Mouse (Mus musculus) right cerebral cortex, postnatal 25 days (tissue): Measurements from ENCODE around the gene Trem3.

Source experiments
- DNase-seq: peaks from one replicate; pipeline ENCODE4 v3.0.0; 2022

Gene Trem3

DNA sequence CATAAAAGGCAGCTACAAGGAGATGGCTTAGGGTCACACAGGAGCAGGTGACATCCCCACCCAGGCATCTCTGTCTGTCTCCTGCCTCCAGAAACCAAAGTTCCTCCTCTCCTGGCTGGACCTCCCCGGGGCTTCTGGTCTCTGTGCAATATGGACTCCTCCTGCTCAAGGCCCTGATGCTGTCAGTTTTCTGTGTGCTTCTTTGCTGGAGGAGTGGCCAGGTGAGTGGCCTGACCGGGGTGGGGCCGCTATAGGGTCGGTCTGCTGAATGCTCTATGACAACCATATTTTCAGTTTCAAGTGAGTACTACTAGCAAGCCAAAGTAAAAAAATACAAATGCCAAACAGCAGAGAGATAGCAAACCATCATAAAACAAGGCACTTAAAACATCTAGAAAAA is 25.0 kb downstream of the Trem3 start:
- no peak for DNase-seq

DNA sequence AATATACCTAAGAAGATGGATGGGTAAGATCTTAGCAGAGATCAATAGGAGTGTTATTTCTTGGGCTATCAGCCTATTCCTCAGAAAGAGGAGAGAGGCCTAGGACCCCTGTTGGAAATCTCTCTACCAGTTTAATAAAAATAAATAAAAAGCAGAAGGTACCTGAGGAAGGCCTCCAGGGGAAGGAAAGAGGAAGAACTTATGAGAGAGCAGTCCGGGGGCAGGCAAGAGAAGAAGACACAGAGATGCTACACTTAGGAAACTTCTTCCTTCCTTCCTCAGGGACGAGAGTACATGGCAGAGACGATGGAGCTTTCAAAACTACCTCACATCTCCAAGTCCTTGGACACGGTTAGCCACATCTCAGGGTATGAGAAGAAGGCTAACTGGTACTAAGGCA is 26.5 kb downstream of the Trem3 start:
- DNase-seq: no peak

DNA sequence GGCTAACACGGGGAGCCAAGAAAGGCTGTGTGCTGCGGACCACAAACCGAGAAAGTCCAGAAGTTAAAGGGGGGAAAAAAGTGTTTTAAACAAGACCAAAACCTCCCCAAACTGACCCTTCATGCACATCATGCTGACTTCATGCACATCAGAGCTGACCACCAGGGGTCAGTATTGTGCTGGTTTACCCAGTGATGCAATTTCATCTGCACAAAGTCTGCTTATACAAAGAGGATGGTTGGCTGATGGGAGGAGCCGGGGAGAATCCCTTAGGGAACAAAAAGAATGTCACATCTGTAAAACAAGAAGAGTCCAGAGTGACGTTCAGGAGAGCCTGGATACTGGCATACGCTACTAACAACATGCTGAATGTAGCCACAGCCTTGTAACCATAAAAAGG is 27.3 kb downstream of the Trem3 start:
- DNase-seq: peak; percentile 67

DNA sequence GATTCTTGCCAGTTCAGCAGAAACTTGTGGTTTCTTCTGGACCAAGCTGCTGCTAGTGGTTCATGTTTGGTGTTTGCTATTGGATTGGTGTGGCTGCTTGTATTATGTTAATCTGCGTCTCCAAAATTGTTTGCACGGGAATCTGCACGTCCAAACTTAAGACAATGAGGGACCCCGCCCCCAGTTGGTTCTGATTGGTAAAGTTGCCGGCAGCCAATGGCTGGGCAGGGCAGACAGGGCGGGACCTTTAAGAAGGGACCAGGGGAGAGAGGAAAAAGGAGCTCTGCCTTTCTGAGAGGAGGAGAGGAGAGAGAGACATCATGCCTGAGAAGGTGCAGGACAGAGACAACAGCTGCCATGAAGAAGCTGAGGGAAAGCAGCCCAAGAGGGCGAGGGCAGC is 28.2 kb downstream of the Trem3 start:
- no peak for DNase-seq

DNA sequence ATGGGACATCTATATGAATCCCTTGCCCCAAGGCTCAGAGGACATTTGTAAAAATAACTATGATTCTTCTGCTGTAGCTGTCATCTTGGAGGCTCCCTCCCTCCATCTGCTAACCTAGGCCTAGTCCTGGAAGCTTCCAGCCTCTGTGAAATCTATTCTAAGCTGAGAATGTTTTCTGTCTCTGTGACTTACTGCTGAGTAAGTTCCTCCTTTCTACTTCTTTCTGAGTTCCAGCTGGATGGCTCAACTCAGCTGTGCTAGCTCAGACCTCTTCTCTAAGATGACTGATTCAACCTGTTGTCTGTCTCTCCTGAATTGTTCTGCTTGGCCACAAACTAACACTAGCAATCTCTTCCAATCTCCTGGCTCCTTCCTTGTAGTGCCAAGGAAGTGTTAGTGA is 30.8 kb downstream of the Trem3 start:
- no peak for DNase-seq

DNA sequence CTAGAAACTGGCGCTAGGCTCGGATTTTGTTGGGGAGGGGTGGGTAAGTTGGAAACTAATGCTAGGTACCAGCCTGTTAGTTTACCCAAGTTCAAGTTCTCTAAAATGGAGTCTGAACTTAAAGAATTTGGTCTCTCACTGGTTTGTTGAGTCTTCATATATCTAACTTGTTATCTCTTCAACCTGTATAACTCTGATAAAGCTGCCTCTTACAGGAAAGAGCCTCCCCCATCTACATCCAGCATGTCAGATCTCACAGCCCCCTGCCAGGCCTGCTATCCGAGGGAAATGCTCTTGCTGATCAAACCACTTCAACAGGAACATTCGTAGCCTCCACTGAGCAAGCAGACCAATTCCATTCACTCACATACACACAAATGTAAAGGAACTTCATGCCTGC is 31.4 kb downstream of the Trem3 start:
- no peak for DNase-seq

DNA sequence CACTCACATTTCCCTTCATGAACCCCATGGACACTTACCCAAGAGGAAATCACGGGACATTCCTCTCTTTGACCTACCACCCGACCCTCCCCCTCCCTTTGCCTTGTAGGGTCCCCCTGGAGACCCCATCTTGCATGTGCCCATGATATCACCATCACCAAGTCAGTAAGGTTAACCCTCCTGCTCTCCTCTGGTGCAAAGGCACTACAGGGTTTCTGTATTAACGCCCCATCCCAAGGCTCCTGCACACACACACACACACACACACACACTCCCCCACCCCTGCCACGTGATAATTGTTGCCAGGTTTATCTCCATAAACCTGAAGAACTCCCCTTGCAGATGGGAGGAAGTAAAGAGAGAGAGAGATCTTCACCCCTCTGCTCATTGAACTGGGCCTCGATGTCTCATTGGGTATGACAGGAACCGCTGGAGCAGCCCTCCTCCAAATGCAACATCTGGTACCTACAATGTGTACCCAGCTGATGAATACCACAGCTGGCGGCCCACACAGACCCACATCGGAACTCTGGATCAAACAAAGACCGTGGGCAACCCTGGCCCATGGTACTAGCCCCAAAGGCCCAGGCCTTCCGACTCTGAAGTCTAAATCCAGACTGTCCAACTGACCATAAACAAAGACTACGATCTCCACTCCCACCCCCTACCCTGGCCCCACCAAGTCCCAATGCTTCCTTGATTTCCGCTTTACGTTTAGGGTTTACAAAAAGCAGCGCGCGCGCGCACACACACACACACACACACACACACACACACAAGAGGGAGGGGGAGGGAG is 33.6 kb downstream of the Trem3 start:
- no peak for DNase-seq

DNA sequence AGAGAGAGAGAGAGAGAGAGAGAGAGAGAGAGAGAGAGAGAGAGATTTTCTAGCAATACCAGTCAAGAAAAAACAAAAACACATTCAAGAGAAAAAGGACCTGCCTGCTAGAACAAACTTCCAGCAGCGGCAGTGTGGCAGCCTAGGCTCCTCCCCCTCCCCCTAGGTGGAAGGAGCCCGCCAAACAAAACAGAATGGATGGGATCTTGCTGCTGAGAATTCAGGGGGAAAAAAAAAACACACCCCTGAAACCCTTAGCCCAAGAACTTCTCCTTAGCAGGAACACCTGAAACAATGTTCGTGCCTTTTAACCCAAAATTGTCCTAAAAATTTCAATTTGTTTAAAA is 34.1 kb downstream of the Trem3 start:
- DNase-seq: no peak

DNA sequence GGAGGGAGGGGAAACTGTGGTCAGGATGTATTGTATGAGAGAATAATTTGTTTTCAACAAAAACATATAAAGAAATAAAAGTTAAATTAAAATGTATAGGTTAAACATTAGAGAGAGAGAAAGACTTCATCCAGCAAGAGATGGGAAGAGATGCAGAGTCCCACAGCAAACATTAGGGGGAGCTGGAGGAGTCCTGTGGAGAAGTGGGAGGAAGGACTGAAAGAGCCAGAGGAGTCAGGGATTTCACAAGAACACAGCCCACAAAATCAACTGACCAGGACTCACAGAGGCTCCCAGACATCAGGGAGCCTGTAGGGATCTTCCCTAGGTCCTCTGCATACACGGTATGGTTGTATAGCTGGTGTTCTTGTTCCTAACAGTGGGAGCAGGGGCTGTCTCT is 39.2 kb downstream of the Trem3 start:
- DNase-seq: no peak

DNA sequence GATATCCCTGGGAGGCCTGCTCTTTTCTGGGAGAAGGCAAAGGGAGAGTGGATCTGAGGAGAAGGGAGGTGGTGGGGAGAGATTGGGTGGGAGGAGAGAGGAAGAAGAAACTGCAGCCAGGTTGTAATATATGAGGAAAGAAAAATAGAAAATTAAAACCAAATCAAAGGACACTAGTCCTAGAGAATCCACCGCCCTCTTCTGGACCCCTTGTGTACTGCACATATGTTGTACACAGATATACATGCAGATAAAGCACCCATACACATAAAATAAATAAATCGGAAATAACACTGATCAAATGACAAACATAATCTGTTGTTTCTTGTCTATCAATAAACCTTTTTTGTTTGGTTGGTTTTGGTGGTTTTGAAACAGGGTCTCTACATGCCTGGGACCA is 39.7 kb downstream of the Trem3 start:
- no peak for DNase-seq

DNA sequence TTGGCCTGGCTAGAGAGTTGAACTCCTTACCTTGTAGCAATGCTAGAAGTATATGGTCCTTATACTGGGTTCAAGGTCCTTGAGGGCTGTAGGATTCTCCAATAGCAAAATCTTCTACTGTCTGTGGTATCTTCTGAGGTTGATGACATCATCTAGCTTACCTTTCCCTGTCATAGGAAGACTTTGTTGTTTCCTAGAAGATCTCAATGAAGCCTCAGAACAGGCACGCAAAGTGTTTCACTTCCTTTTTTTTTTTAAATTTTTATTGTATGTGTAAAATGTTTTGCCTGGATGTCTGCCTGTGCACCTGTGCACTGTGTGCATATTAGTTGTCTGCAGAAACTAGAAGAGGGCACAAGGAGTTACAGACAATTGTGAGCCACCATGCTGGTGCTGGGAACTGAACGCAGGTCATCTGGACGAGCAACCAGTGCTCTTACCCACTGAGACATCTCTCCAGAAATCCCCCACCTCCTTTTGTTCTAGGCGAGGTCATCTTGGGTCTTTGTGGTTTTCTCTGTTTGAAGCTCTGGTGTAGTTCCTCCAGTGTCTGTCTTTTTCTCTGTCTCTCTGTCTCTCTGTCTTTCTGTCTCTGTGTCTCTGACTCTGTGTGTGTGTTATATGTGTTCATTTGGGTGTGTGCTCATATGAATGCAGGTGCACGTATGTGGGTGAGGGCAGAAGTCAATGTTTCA is 46.1 kb downstream of the Trem3 start:
- no peak for DNase-seq

DNA sequence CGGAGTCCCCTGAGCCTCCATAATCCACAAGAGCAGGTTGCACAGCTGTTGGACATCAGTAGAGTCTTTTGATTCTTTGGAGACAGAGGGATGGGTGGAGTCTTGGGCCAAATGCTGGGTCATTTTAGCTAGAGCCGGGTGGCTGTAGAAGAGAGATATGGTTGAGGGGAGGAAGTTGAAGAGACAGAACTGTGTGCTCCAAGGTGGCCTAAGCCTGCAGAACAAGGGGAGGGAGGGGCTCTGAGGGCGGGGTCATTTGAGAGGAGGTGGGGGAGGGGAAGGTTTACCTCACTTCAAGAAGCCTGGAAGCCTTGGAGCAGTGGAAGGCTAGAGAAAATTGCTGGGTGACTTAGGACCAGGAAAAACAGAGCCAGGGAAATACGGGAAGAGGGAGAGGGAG is 51.6 kb downstream of the Trem3 start, which contains the start of gene Treml2:
Gene Treml2, plus strand, starts transcription at position 296 of the 400 bp plus-strand sequence.
- no peak for DNase-seq

DNA sequence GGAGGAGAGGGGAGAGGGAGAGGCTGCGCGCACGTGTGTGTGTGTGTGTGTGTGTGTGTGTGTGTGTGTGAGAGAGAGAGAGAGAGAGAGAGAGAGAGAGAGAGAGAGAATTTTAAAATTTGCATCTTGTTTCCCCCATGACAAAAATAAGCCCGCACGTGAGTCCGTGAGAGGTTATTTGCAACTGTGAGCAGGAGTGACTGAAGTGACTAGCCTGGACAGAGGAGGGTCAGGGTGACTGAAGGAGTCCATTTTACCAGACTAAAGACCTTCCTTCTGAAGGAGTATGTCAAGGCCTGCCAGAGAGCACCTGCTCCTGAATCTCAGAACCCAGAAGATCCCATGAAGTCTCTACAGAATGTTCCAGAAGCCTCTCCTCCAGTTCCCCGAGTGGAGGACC is 52.2 kb downstream of the Trem3 start:
- DNase-seq: no peak

DNA sequence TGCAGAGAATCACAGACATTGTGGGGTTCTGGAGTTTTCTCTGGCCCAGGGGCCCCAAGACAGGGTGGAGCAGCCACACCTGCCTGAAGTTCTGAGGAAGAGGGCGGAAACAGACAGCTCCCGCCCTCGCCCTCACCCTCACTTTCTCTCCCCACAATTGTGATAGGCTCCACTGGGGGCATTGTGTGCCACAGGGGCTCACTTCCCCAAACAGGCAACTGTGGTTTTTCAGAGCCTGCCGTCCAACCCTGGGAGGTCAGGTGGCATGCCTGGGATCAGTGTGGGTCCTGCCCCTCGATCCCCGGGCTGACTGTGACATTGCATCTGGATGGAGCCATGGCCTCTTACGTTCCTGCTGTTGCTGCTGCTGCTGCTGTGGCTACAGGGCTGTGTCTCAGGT is 52.6 kb downstream of the Trem3 start:
- no peak for DNase-seq

DNA sequence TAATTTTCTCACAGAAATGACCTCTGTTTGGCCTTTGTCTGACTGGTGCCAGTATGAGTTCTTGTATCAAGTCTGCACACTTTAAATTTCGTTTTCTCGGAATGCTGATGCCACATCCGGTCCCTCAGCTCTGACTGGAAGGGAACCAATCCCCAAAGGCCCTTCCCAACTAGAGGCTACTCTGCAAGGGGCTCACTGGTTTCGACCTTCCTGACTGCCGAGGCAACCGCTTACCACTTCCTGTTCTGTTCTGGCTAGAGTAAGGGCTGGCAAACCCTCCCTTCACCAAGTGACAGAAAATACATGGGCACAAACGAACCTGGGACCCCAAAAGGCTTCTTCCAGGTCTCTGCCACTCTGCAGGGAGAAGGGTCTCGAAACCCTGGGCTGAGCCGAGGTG is 53.3 kb downstream of the Trem3 start:
- DNase-seq: no peak

DNA sequence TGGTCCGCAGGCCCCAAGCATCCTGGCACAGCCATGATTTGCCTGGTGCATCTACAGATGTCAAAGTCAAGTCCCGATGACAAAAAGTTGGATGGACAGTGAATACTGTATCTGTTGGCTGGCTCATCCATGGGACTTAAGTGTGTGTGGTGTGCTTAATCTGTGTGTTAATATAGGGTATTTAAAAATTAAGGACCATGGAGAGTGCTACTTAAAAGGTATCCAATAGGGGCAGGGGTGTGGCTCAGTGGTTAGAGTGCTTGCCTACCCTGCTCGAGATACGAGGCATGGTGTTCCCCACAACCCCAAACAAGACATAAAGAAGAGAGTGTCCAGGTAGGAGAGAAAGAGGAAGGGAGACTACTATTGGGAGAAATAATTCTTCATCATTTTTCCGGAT is 54.2 kb downstream of the Trem3 start:
- no peak for DNase-seq
